Mouse (Mus musculus) forebrain, embryonic 13.5 days (tissue): ENCODE measurements at regions not wholly inside any gene's neighbourhood (a gene's known extent, or its start where the extent isn't known, plus 50 kb on each side); places are given as distances from the start of the nearest gene placed in this dataset.
A peak's percentile ranks its signal among the peaks of the same experiment; 100 is the strongest.

Source experiments
- ATAC-seq: fragments of 200-750 bp; cut with Nextera tagmentation; 2 replicates; pipeline ENCODE4 v1.8.0; 2017
- H3K27ac ChIP-seq: fragments of 300-500 bp; sonication (generic); 2 replicates; pipeline ENCODE4 v1.5.1; 2015; ENCODE audit warnings: inconsistent platforms, mild to moderate bottlenecking, moderate library complexity
- H3K27me3 ChIP-seq: fragments of 300-500 bp; sonication (generic); 2 replicates; pipeline ENCODE4 v1.6.1; 2015; ENCODE audit warnings: mild to moderate bottlenecking, inconsistent platforms
- H3K36me3 ChIP-seq: fragments of 300-500 bp; sonication (generic); 2 replicates; pipeline ENCODE4 v1.6.1; 2015; ENCODE audit warnings: mild to moderate bottlenecking, inconsistent platforms; ENCODE audit not compliant: poor library complexity, severe bottlenecking
- H3K4me1 ChIP-seq: fragments of 300-500 bp; sonication (generic); 2 replicates; pipeline ENCODE4 v1.6.1; 2015; ENCODE audit warnings: inconsistent platforms
- H3K4me2 ChIP-seq: fragments of 300-500 bp; sonication (generic); 2 replicates; pipeline ENCODE4 v1.6.1; 2015; ENCODE audit warnings: inconsistent platforms, mild to moderate bottlenecking, moderate library complexity
- H3K4me3 ChIP-seq: fragments of 300-500 bp; sonication (generic); 2 replicates; pipeline ENCODE4 v1.5.1; 2015; ENCODE audit warnings: mild to moderate bottlenecking, inconsistent platforms
- H3K9ac ChIP-seq: fragments of 300-500 bp; sonication (generic); 2 replicates; pipeline ENCODE4 v1.6.1; 2015; ENCODE audit warnings: mild to moderate bottlenecking, inconsistent platforms
- H3K9me3 ChIP-seq: fragments of 300-500 bp; sonication (generic); replicated peaks from 2 replicates; pipeline ENCODE4 v1.6.1; 2016; ENCODE audit warnings: inconsistent platforms
- WGBS: fragments of 180-500 bp; shearing (Covaris S2); methylation state at CpG from one replicate; pipeline ENCODE4 v1.1.7; 2015; 5-methylcytosine and 5-hydroxymethylcytosine counted together

- Histone ChIP-seq H3K4me1 (peaks cover 46% of the 10 kb centered on the region), H3K4me3 (no peak overlapping the region), H3K27me3 (no peaks in the 10 kb centered on the region), H3K9ac (no peak overlapping the region), H3K4me2 (no peak overlapping the region), H3K27ac (0 out of 2 replicates have a peak overlapping the region, but pooled peaks have one; percentile 12), H3K9me3 (no peaks in the 10 kb centered on the region), H3K36me3 (no peaks in the 10 kb centered on the region)
- WGBS: 78% methylated on average over 6 of the region's 6 CpGs
- ATAC-seq: no peak
These were observed 53.9 kb upstream of the Neurl1b start for GRCm38 (mm10) chr17:26360711-26361110.

DNA sequence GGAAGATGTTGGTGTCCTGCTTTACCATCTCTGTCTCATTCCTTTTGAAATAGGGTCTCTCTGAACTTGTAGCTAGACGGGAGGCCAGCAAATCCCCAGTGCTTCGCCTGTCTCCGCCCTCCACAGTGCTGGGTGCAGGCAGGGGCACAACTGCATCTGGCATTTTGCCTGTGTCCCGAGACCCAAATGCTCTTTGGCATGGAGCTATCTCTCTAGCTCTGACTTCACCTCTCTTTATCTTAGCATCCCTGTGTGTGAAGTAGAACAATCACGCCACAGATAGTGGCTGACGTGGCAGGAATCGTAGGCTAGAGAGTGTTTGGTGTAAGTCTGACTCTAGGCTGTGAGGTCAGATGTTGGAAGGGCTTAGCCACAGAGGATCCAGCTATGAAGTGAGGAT, 53.2 kb upstream of the Neurl1b start:
- ATAC-seq: no peak
- Histone ChIP-seq H3K9ac (peak overlapping the region; percentile 21; the same call in 1 of the 2 replicates), H3K27ac (peak overlapping the region; percentile 57), H3K4me3 (no peak overlapping the region), H3K27me3 (no peaks in the 10 kb centered on the region), H3K4me1 (peaks cover 44% of the 10 kb centered on the region), H3K36me3 (no peaks in the 10 kb centered on the region), H3K4me2 (no peak overlapping the region), H3K9me3 (no peaks in the 10 kb centered on the region)
- WGBS: 79% methylated on average over 7 of the region's 7 CpGs

DNA sequence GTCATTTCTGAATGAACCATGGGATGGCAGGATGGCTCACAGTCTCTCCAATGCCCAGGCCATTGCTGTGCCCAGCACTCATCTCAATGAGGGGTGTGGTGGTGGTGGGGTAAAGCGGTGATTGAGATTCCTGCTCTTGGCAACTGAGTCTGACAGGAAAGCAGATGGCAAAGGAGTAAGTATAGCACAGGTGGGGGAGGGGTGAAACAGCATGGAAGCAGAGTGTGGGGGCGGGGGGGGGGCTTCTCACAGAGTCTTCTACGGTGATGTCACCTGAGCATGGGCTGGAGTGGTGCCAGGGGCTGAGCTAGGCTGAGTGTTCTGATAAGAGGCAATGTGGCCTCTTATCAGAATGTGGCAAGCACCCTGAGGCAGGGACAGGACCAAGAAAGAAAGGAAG, 52.6 kb upstream of the Neurl1b start:
- peak; percentile 56 for ATAC-seq
- H3K27ac ChIP-seq: peak overlapping the region; percentile 57
- H3K4me2 ChIP-seq: no peak overlapping the region
- no peaks in the 10 kb centered on the region for H3K36me3 ChIP-seq
- peak overlapping the region; percentile 21; the same call in 1 of the 2 replicates for H3K9ac ChIP-seq
- H3K9me3 ChIP-seq: no peaks in the 10 kb centered on the region
- 26% methylated on average over 2 of the region's 3 CpGs for WGBS
- H3K27me3 ChIP-seq: no peaks in the 10 kb centered on the region
- no peak overlapping the region for H3K4me3 ChIP-seq
- peaks cover 39% of the 10 kb centered on the region for H3K4me1 ChIP-seq

- Histone ChIP-seq H3K27ac (no peak overlapping the region), H3K9ac (no peak overlapping the region), H3K4me3 (no peak overlapping the region), H3K4me1 (peaks cover 39% of the 10 kb centered on the region), H3K4me2 (no peak overlapping the region), H3K36me3 (no peaks in the 10 kb centered on the region), H3K9me3 (no peaks in the 10 kb centered on the region), H3K27me3 (no peaks in the 10 kb centered on the region)
- WGBS: 61% methylated on average over 12 of the region's 12 CpGs
- ATAC-seq: no peak
These were observed 51.9 kb upstream of the Neurl1b start for GRCm38 (mm10) chr17:26362586-26363361.

- Histone ChIP-seq H3K4me3 (no peak overlapping the region), H3K9ac (no peak overlapping the region), H3K9me3 (no peaks in the 10 kb centered on the region), H3K4me2 (no peak overlapping the region), H3K27ac (peak overlapping the region; percentile 72), H3K27me3 (no peaks in the 10 kb centered on the region), H3K4me1 (peaks cover 44% of the 10 kb centered on the region), H3K36me3 (no peaks in the 10 kb centered on the region)
- 0 out of 2 replicates have a peak, but pooled peaks have one; percentile 23 for ATAC-seq
- 34% methylated on average over 5 of the region's 5 CpGs for WGBS
These were observed 50.6 kb upstream of the Neurl1b start for GRCm38 (mm10) chr17:26363853-26364532.
